Mouse (Mus musculus): ENCODE data around the gene Slc45a3. TPM values are rescaled to one million over a fixed set of nuclear protein-coding genes. Genes with fewer than 3 reads are reported as not detected.

The Slc45a3 gene
- polyA plus RNA-seq, 1 experiment from 2014 or later = 1.1 TPM

GRCm38 (mm10) chr1:132010632-132011501, 48.1 kb downstream of the Slc45a3 start:
- Histone ChIP-seq H3K27ac (replicated peaks) (no peak overlapping the region), H3K4me1 (peaks cover 27% of the 10 kb centered on the region), H3K4me2 (no peak overlapping the region), H3K9ac (no peak overlapping the region), H3K9me3 (no peaks in the 10 kb centered on the region), H3K4me3 (no peak overlapping the region), H3K36me3 (peaks cover 18% of the 10 kb centered on the region), H3K27me3 (replicated peaks) (no peaks in the 10 kb centered on the region)
- WGBS = 83% methylated on average over 17 of the region's 17 CpGs
- no peak for ATAC-seq (ENCODE audit: extremely low read depth, insufficient number of reproducible peaks, low FRiP score, low TSS enrichment)

- Histone ChIP-seq H3K36me3 (peaks cover 25% of the 10 kb centered on the region), H3K9me3 (no peaks in the 10 kb centered on the region), H3K4me1 (peaks cover 23% of the 10 kb centered on the region), H3K27ac (replicated peaks) (no peak overlapping the region), H3K4me3 (no peak overlapping the region), H3K9ac (no peak overlapping the region), H3K4me2 (no peak overlapping the region), H3K27me3 (replicated peaks) (no peaks in the 10 kb centered on the region)
- WGBS = 70% methylated on average over 2 of the region's 2 CpGs
- no peak for ATAC-seq (ENCODE audit: extremely low read depth, insufficient number of reproducible peaks, low FRiP score, low TSS enrichment)
Observed at GRCm38 (mm10) chr1:132011785-132012184, 49.0 kb downstream of the Slc45a3 start.

GRCm38 (mm10) chr1:132012861-132013260, 50.1 kb downstream of the Slc45a3 start:
- Histone ChIP-seq H3K4me2 (no peak overlapping the region), H3K4me1 (peaks cover 25% of the 10 kb centered on the region), H3K9me3 (no peaks in the 10 kb centered on the region), H3K27ac (replicated peaks) (no peak overlapping the region), H3K36me3 (peaks cover 36% of the 10 kb centered on the region), H3K9ac (no peak overlapping the region), H3K27me3 (replicated peaks) (no peaks in the 10 kb centered on the region), H3K4me3 (no peak overlapping the region)
- WGBS = 87% methylated on average over 8 of the region's 8 CpGs
- no peak for ATAC-seq (ENCODE audit: extremely low read depth, insufficient number of reproducible peaks, low FRiP score, low TSS enrichment)

DNA sequence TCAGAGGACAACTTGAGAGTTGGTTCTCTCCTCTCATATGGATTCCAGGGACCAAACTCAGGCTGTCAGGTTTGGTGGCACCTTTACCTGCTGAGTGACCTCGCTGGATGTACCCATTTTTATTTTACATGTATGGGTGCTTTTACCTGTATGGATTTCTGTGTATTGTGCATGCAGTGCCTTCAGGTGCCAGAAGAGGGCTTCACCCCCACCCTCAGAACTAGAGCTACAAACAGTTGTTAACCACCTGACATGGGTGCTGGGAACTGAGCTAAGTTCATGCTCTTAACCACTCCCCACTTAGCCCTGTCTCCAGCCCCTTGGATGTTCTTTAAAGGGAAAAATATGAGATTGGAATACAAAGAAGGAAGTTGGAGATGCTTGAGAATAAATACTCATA, 52.0 kb downstream of the Slc45a3 start:
- Histone ChIP-seq H3K9me3 (no peaks in the 10 kb centered on the region), H3K4me2 (no peak overlapping the region), H3K9ac (no peak overlapping the region), H3K27me3 (replicated peaks) (no peaks in the 10 kb centered on the region), H3K27ac (replicated peaks) (no peak overlapping the region), H3K4me3 (no peak overlapping the region), H3K4me1 (peaks cover 12% of the 10 kb centered on the region), H3K36me3 (peaks cover 55% of the 10 kb centered on the region)
- no peak for ATAC-seq (ENCODE audit: extremely low read depth, insufficient number of reproducible peaks, low FRiP score, low TSS enrichment)
- WGBS = 100% methylated on average over 1 of the region's 1 CpGs

DNA sequence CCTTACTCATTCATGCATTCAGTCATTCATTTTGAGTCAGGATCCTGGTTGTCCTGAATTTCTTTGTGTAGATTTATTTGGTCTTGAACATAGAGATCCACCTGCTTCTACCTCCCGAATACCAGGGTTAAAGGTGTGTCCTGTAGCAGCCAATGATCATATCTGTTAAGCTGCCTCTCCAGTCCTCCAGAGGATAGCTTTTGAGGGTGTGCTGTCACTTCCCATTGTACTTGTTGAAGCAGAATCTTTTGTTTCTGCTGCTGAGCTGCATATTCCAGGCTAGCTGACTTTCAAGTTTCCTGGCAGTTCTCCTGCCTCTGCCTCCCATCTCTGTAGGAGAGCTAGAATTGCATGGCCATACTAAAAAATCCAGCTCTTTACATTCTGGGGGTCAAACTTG, 53.9 kb downstream of the Slc45a3 start:
- Histone ChIP-seq H3K4me1 (peaks cover 4% of the 10 kb centered on the region; the same call in 1 of the 2 replicates), H3K36me3 (peaks cover 72% of the 10 kb centered on the region)
- WGBS = 87% methylated on average over 1 of the region's 1 CpGs

GRCm38 (mm10) chr1:132019876-132020275, 57.1 kb downstream of the Slc45a3 start:
- Histone ChIP-seq H3K9me3 (no peaks in the 10 kb centered on the region), H3K9ac (no peak overlapping the region), H3K4me3 (no peak overlapping the region), H3K27ac (replicated peaks) (no peak overlapping the region), H3K27me3 (replicated peaks) (no peaks in the 10 kb centered on the region), H3K36me3 (peaks cover 94% of the 10 kb centered on the region), H3K4me1 (peaks cover 4% of the 10 kb centered on the region; the same call in 1 of the 2 replicates), H3K4me2 (no peak overlapping the region)
- no peak for ATAC-seq (ENCODE audit: extremely low read depth, insufficient number of reproducible peaks, low FRiP score, low TSS enrichment)
- WGBS = 90% methylated on average over 7 of the region's 7 CpGs

More for the DNA sequence above, 53.9 kb downstream of the Slc45a3 start:
- Histone ChIP-seq H3K9me3 (no peaks in the 10 kb centered on the region), H3K27ac (replicated peaks) (no peak overlapping the region), H3K4me2 (no peak overlapping the region), H3K9ac (no peak overlapping the region), H3K27me3 (replicated peaks) (no peaks in the 10 kb centered on the region), H3K4me3 (no peak overlapping the region)
- no peak for ATAC-seq (ENCODE audit: extremely low read depth, insufficient number of reproducible peaks, low FRiP score, low TSS enrichment)

DNA sequence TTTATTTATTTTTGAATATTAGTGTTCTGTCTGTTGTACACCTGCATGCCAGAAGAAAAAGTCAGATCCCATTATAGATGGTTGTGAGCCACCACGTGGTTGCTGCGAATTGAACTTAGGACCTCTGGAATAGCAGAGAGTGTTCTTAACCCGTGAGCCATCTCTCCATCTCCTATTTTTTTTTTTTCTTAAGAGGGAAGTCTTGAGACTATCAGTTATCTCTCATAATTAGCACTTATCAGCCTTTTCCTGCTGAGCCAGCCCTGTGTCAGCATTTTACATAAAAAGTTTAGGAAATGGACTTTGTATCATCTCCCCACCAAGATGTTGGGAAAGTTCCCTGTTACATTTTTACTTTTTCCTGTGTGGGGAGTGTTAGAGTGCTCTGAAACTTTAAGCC, 59.3 kb downstream of the Slc45a3 start:
- Histone ChIP-seq H3K4me3 (no peak overlapping the region), H3K27ac (replicated peaks) (no peak overlapping the region), H3K4me2 (no peak overlapping the region), H3K4me1 (0 out of 2 replicates have a peak, but pooled peaks cover under 1% of the 10 kb centered on the region), H3K27me3 (replicated peaks) (no peaks in the 10 kb centered on the region), H3K36me3 (peaks cover 91% of the 10 kb centered on the region), H3K9ac (no peak overlapping the region), H3K9me3 (no peaks in the 10 kb centered on the region)
- ATAC-seq (ENCODE audit: extremely low read depth, insufficient number of reproducible peaks, low FRiP score, low TSS enrichment) = no peak
- 82% methylated on average over 3 of the region's 3 CpGs for WGBS

DNA sequence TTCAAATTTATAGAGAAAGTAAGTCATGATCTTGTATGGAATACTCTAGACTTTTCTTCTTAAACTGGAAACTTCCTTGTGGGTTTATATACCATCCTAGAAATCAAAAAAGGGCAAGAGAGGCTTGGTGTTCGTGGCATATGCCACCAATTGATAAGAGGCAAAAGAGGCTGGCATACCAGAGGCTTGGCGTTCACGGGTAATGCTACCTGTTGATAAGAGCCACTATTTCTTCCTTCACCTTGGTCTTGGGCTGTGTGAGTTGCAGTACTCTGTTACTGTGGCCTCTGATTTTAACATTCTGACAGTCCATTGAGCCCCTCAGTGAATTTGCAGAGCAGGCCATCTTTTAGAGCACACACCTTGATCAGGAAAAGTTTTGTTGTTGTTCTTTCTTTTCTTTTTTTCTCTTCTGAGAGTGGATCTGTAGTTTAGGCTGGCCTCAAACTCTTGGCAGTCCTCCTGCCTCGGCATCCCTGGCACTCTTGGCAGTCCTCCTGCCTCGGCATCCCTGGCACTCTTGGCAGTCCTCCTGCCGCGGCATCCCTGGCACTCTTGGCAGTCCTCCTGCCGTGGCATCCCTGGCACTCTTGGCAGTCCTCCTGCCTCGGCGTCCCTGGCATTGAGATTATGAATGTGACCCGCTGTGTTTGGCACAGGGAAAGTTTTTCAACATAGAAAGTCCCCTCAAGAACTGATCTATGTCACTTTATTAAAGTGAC, 64.3 kb downstream of the Slc45a3 start:
- WGBS = 79% methylated on average over 11 of the region's 11 CpGs

DNA sequence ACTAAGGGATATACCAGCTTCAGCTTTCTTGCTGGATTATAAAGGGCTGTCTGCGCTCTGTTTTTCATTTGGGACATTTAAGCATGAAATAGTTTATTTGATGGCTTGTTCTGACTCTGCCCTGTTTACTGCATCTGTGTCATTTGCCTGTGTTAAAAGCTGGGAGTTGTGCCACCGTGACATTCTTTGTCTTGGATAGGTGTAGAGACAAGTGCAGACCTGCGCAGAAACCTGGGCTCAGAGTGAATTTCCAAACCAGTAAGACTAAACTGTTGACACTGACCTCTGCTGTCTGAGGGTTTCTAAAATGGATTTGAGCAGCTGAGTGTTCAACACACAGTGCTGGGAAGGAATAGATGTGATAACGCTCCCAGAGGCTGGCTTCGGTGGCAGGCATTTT, 65.2 kb downstream of the Slc45a3 start:
- Histone ChIP-seq H3K36me3 (peaks cover 91% of the 10 kb centered on the region), H3K27me3 (replicated peaks) (no peaks in the 10 kb centered on the region), H3K4me2 (no peak overlapping the region), H3K4me3 (no peak overlapping the region), H3K27ac (replicated peaks) (no peak overlapping the region), H3K9ac (no peak overlapping the region), H3K9me3 (no peaks in the 10 kb centered on the region), H3K4me1 (no peaks in the 10 kb centered on the region)
- ATAC-seq (ENCODE audit: extremely low read depth, insufficient number of reproducible peaks, low FRiP score, low TSS enrichment) = no peak
- WGBS = 80% methylated on average over 5 of the region's 5 CpGs

More for the DNA sequence above, 64.3 kb downstream of the Slc45a3 start:
- H3K27me3 ChIP-seq (replicated peaks) = no peaks in the 10 kb centered on the region
- H3K27ac ChIP-seq (replicated peaks) = no peak overlapping the region
- H3K36me3 ChIP-seq = peaks cover 91% of the 10 kb centered on the region
- H3K9ac ChIP-seq = no peak overlapping the region
- no peak overlapping the region for H3K4me3 ChIP-seq
- no peak overlapping the region for H3K4me2 ChIP-seq
- ATAC-seq (ENCODE audit: extremely low read depth, insufficient number of reproducible peaks, low FRiP score, low TSS enrichment) = no peak
- no peaks in the 10 kb centered on the region for H3K9me3 ChIP-seq
- H3K4me1 ChIP-seq = no peaks in the 10 kb centered on the region

DNA sequence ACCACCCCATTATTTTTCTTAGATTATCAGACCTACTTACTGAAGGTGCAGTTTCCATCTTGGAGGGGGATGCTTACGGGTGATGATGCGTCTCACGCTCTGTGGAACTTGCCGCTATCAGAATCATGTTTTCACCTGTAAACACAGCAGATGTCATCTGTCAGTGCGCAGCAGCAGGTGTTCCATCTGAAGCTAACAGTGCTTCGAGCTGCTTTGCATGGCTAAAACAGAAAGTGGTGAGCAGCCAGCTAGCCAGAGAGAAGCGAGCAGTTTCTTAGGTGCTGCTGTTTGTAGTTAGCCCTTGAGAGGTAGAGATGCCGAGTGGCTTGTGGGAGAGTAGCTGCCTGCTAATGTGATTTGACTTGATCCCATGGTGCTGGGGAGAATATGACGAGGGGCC, 65.6 kb downstream of the Slc45a3 start:
- H3K4me1 ChIP-seq = no peaks in the 10 kb centered on the region
- H3K4me2 ChIP-seq = no peak overlapping the region
- H3K4me3 ChIP-seq = no peak overlapping the region
- H3K27me3 ChIP-seq (replicated peaks) = no peaks in the 10 kb centered on the region
- no peaks in the 10 kb centered on the region for H3K9me3 ChIP-seq
- H3K9ac ChIP-seq = no peak overlapping the region
- H3K27ac ChIP-seq (replicated peaks) = no peak overlapping the region
- peaks cover 91% of the 10 kb centered on the region for H3K36me3 ChIP-seq
- 90% methylated on average over 9 of the region's 9 CpGs for WGBS
- ATAC-seq (ENCODE audit: extremely low read depth, insufficient number of reproducible peaks, low FRiP score, low TSS enrichment) = no peak

DNA sequence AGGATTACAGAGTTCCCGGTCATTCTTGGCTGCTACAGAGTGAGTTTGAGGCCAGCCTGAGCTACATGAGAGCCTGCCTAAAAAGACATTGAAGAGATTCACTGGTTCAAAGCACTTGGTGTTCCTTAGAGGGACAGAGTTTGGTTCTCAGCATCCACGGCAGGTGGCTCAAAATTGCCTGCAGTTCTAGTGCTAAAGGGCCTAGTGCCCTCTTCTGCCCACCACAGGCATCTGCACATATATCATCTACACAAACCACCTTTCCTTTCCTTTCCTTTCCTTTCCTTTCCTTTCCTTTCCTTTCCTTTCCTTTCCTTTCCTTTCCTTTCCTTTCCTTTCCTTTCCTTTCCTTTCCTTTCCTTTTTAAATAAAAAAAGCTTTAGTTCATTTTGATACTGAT, 67.8 kb downstream of the Slc45a3 start:
- ATAC-seq (ENCODE audit: extremely low read depth, insufficient number of reproducible peaks, low FRiP score, low TSS enrichment) = no peak
- WGBS = 67% methylated on average over 2 of the region's 2 CpGs
- Histone ChIP-seq H3K4me1 (no peaks in the 10 kb centered on the region), H3K9ac (no peak overlapping the region), H3K27me3 (replicated peaks) (no peaks in the 10 kb centered on the region), H3K36me3 (peaks cover 91% of the 10 kb centered on the region), H3K4me2 (no peak overlapping the region), H3K4me3 (no peak overlapping the region), H3K9me3 (no peaks in the 10 kb centered on the region), H3K27ac (replicated peaks) (no peak overlapping the region)
